Mouse (Mus musculus) Patski (cell line): ENCODE results near the gene 2210408I21Rik. TPM values are rescaled to one million over a fixed set of nuclear protein-coding genes. Genes with fewer than 3 reads are reported as not detected.
A peak's percentile ranks its signal among the peaks of the same experiment; 100 is the strongest.

Experiments used
- ATAC-seq: fragments of 100-300 bp; one replicate; pipeline ENCODE4 v1.8.0; 2021
- CTCF ChIA-PET: fragments of 350-600 bp; sonication (Branson Sonifier 250); formaldehyde crosslinking; loops from one replicate; lab custom pipeline; 2022; ENCODE audit warnings: inconsistent platforms; lab: Charles Lee
- POLR2A ChIA-PET: fragments of 350-600 bp; sonication (Branson Sonifier 250); formaldehyde crosslinking; loops from one replicate; lab custom pipeline; 2022; ENCODE audit warnings: antibody characterized with exemption, inconsistent platforms; lab: Charles Lee
- DNase-seq: peaks from one replicate; pipeline ENCODE4 v3.0.0-alpha.2; 2011; ENCODE audit warnings: low read depth, low spot score
- H3K27me3 ChIP-seq: fragments of 371-371 bp; one replicate; pipeline ENCODE4 v1.5.1; 2021
- CTCF ChIP-seq: fragments of 100-300 bp; IDR thresholded peaks from one replicate; pipeline ENCODE4 v1.5.1; 2021
- in situ Hi-C: fragments of 300-500 bp; cut with MboI; formaldehyde crosslinking; loops from 3 replicates; pipeline ENCODE4 v1.11.1; 2018; ENCODE audit warnings: low pct_unique_long_range_greater_than_20kb, mixed read lengths
- polyA plus RNA-seq: library from polyadenylated mRNA; unstranded; gene quantifications from one replicate; pipeline ENCODE4 v1.2.3, GENCODE M21; 2021

2210408I21Rik gene
- polyA plus RNA-seq, 1 experiment from 2014 or later, result 3.6 TPM

DNA sequence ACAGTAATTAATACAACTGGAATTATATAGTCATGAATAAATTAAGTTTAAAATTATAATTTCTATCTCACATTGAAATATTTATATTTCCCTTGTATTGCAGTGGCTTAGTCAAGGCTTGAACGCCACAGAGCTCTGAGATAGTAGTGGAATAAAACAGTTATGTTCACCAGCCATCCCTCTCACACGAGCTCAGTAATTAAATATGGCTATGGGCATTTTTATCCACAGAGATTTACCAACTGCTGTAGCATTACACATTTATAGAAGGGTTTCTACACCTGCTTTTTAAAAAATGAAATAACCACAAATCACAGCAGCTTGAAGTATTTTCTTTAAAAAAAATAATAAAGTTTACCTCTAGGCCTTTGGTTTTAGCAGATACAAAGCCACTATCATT, 261.0 kb downstream of the 2210408I21Rik start:
- ChIA-PET POLR2A (no interaction called here), CTCF (no interaction called here)
- no peak for ATAC-seq
- in situ Hi-C loops, result no loop called here
- no peaks in the 10 kb centered on the region for H3K27me3 ChIP-seq
- DNase-seq, result no peak
- no peak for TF ChIP-seq CTCF

GRCm38 (mm10) chr13:77396981-77397380, 261.6 kb downstream of the 2210408I21Rik start:
- no peak for TF ChIP-seq CTCF
- no peak for ATAC-seq
- CTCF ChIA-PET, result no interaction called here
- H3K27me3 ChIP-seq, result no peaks in the 10 kb centered on the region
- in situ Hi-C loops, result no loop called here
- no peak for DNase-seq
- POLR2A ChIA-PET, result no interaction called here

DNA sequence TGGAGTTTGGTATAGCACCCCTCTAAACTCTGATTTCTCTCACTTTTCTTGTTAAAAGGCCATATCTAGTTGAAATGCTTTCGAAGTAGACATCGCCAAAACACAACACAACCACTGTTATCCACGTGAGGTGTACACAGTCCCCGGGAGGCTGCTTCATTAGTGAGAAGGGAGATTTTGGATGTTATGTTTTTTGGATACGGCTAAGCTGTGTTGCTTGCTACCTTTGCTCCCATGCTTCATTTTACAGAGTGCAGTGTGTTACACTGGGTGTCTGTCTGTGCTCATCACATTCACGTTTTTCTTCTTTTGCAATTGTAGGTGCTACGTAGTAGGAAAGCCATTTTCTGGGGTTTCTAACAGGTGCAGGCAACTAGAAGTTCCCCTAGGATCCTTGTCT, 262.3 kb downstream of the 2210408I21Rik start:
- POLR2A ChIA-PET, result no interaction called here
- no peak for TF ChIP-seq CTCF
- CTCF ChIA-PET, result no interaction called here
- H3K27me3 ChIP-seq, result no peaks in the 10 kb centered on the region
- in situ Hi-C loops, result no loop called here
- no peak for ATAC-seq
- no peak for DNase-seq

GRCm38 (mm10) chr13:77398477-77398876, 263.1 kb downstream of the 2210408I21Rik start:
- no peaks in the 10 kb centered on the region for H3K27me3 ChIP-seq
- DNase-seq (no peak), ATAC-seq (no peak)
- ChIA-PET POLR2A (no interaction called here), CTCF (interaction anchor here (1.2 kb wide), 1 partner anchor 62 kb away, joined by 3 read pairs; no protein-coding TSS in a partner anchor)
- TF ChIP-seq CTCF, result no peak
- in situ Hi-C loops, result no loop called here

GRCm38 (mm10) chr13:77400762-77401161, 265.4 kb downstream of the 2210408I21Rik start:
- no peaks in the 10 kb centered on the region for H3K27me3 ChIP-seq
- TF ChIP-seq CTCF, result peak; percentile 11
- POLR2A ChIA-PET, result no interaction called here
- CTCF ChIA-PET, result interaction anchor here (1.0 kb wide), 1 partner anchor 16 kb away, joined by 3 read pairs; no protein-coding TSS in a partner anchor
- DNase-seq, result no peak
- ATAC-seq, result no peak
- in situ Hi-C loops, result no loop called here

DNA sequence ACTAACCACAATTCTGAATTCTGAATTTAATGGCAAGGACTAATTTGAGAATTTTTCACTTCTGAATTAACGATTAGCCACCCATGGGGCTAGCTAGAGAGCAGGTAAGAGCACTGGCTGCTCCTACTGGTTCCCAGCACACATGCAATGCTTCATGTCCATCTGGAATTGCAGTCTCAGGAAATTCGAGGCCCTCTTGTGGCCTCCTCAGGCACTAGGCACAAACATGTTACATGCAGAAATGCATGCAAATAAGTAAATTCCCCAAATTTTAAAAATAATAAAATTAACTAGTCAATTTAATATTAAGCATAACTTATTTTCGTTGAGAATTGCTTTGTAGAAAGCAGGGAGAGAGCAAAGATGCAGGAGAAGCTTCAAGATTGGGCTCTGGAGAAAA, 273.2 kb downstream of the 2210408I21Rik start:
- CTCF ChIA-PET, result no interaction called here
- H3K27me3 ChIP-seq, result no peaks in the 10 kb centered on the region
- POLR2A ChIA-PET, result no interaction called here
- ATAC-seq, result no peak
- no peak for DNase-seq
- peak; percentile 54 for TF ChIP-seq CTCF
- in situ Hi-C loops, result no loop called here

GRCm38 (mm10) chr13:77409804-77410203, 274.5 kb downstream of the 2210408I21Rik start:
- no peak for DNase-seq

GRCm38 (mm10) chr13:77412829-77413228, 277.5 kb downstream of the 2210408I21Rik start:
- CTCF ChIA-PET, result interaction anchor here (1.3 kb wide), 1 partner anchor 25 kb away, joined by 3 read pairs; no protein-coding TSS in a partner anchor
- no peak for TF ChIP-seq CTCF
- POLR2A ChIA-PET, result no interaction called here
- in situ Hi-C loops, result no loop called here
- no peaks in the 10 kb centered on the region for H3K27me3 ChIP-seq
- DNase-seq (no peak), ATAC-seq (no peak)

More at GRCm38 (mm10) chr13:77409804-77410203, 274.5 kb downstream of the 2210408I21Rik start:
- POLR2A ChIA-PET, result no interaction called here
- in situ Hi-C loops, result no loop called here
- CTCF ChIA-PET, result no interaction called here
- ATAC-seq, result no peak
- TF ChIP-seq CTCF, result no peak
- H3K27me3 ChIP-seq, result no peaks in the 10 kb centered on the region

- ChIA-PET CTCF (no interaction called here), POLR2A (no interaction called here)
- DNase-seq (no peak), ATAC-seq (no peak)
- no peaks in the 10 kb centered on the region for H3K27me3 ChIP-seq
- in situ Hi-C loops, result no loop called here
- TF ChIP-seq CTCF, result no peak
Measured at GRCm38 (mm10) chr13:77450007-77450567, 314.7 kb downstream of the 2210408I21Rik start.

DNA sequence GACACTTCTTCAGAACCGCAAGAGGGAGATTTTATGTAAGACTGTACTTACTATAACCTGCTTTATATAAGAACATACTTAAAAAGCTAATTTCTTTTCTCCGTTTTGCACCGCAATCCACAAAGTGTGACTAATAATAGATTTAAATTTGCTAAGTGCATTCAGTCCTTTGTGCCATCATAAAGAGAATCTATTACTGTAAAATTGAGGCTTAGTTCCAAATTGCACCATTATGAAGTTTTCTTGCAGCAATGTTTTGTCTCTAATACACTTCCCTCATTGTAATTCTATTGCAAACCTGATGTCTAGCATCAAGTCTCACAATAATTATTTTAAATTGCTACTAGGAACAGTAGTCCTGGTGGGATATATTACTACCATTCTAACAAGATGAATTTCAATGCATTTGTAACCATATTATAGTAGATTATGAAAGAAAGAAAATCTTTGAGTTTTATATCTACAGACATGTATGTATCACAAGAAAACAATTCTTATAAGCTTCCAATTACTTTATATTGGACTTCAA, 334.8 kb downstream of the 2210408I21Rik start:
- DNase-seq, result no peak

GRCm38 (mm10) chr13:77476420-77476819, 341.1 kb downstream of the 2210408I21Rik start:
- in situ Hi-C loops, result no loop called here
- DNase-seq (no peak), ATAC-seq (no peak)
- ChIA-PET CTCF (no interaction called here), POLR2A (no interaction called here)
- peaks cover 8% of the 10 kb centered on the region for H3K27me3 ChIP-seq
- no peak for TF ChIP-seq CTCF

More for the DNA sequence above, 334.8 kb downstream of the 2210408I21Rik start:
- ChIA-PET POLR2A (no interaction called here), CTCF (interaction anchor here (1.3 kb wide), 1 partner anchor 35 kb away, joined by 3 read pairs; no protein-coding TSS in a partner anchor)
- no peaks in the 10 kb centered on the region for H3K27me3 ChIP-seq
- no peak for ATAC-seq
- in situ Hi-C loops, result no loop called here
- TF ChIP-seq CTCF, result no peak
